Mouse (Mus musculus): ENCODE results near the gene Pheta1. TPM values are rescaled to one million over a fixed set of nuclear protein-coding genes. Genes with fewer than 3 reads are reported as not detected.

Pheta1 gene
- total RNA-seq, 1 experiment from 2014 or later = 1.5 TPM

DNA sequence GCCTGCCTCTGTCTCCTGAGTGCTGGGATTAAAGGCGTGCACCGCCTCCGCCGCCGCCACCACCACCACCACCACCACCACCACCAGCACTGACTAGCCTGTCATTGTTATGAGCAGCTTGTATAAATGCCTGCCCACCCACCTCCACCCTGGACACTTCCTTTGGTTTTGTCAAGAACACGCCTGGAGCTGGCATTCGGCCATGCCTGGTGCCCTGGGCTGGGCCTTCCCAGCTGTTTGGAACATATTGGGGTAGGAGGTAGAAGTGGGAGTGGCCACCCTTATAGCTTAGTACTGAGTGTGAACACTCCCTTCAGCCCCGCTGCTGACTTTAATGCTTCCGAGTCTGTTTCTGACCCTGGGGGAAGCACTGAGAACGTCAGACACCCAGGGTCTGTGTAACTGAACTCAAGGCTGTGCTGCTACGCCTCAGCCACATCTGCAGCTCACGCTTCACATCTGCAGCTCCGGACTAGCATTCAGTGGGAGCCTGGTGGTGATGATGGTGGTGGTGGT is 22.8 kb downstream of the Pheta1 start:
- ATAC-seq (ENCODE audit: extremely low read depth, insufficient number of reproducible peaks, low FRiP score, poor library complexity, severe bottlenecking) = no peak

DNA sequence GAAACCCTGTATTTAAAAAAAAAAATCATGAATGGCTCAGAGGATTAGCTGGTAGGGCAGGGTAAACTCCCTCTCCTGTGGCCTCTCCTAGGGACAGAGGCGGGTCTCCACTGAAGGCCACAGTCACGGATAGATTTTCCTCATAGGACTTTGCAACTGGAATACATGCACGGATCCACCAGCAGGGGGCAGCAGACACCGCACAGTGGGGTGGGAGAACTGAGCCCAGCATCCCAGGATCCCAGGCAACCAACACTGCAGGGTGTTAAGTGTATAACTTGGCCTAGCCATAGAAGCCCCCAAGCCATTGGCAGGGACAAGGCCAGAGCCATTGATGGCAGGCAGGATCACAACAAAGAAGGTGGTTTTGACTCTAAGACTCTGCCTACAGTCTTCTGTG is 23.4 kb downstream of the Pheta1 start:
- no peak for ATAC-seq (ENCODE audit: extremely low read depth, insufficient number of reproducible peaks, low FRiP score, poor library complexity, severe bottlenecking)

DNA sequence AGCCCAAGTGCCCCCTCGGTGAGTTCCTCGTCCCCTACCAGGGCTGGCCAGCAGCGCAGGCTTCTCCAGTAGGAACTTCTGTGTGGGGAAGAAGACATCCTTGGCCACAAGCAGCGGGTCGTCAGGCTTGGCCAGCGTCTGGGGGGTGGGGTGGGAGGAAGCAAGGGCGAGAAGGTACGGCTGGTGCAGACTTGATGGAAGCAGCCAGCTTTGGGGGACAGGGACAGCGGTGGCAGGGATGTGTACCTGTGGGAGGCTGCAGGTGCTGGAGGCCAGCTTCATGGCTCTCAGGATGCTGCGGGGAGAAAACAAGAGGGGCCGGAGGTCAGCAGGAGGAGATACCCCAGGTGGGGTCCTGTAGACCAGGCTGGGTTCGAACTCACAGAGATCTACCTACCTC is 26.3 kb downstream of the Pheta1 start:
- ATAC-seq (ENCODE audit: extremely low read depth, insufficient number of reproducible peaks, low FRiP score, poor library complexity, severe bottlenecking) = no peak

DNA sequence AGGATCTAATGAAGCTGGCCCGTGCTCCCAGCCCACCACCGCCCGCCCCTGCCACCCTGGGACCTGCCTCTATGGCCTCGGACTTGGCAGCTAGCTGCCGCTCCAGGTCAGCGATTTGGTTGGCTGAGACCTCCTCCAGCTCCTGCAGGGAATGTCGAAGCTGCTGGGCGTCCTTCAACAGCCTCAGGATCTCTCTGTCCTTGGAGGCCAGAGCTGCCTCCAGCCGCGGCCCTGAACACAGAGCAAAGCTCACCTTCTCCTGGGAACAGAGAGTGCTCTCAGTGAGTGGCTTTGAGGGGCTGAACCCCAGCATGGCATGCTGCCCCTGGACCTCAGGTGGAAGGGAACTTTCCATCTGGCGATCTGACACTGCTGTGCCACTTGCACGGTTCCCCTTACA is 28.1 kb downstream of the Pheta1 start:
- ATAC-seq (ENCODE audit: extremely low read depth, insufficient number of reproducible peaks, low FRiP score, poor library complexity, severe bottlenecking) = no peak

- no peak for ATAC-seq (ENCODE audit: extremely low read depth, insufficient number of reproducible peaks, low FRiP score, poor library complexity, severe bottlenecking)
These were observed 29.9 kb downstream of the Pheta1 start for GRCm38 (mm10) chr5:121878703-121879102.

DNA sequence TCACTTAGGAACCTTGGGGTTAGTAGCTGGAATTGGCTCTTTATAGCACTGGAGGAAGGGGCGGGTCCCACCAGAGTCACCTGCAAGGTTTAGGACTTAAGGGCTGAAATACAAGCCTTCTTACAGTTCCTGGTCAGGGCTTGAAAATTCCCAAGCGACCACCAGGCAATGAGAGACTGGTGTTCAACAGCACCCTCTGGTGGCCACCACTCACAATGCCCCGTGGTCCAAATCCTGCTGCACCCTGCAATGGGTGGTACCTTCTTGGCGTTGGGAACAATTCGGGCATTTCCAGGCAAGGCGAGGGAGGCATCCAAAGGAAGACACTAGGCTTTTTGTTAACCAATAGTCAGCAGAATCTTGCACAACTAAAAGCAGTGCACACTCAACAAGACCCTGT is 30.4 kb downstream of the Pheta1 start:
- no peak; the same call in 1 of the 2 replicates for ATAC-seq (ENCODE audit: extremely low read depth, insufficient number of reproducible peaks, low FRiP score, poor library complexity, severe bottlenecking)

GRCm38 (mm10) chr5:121883356-121883755 is 34.6 kb downstream of the Pheta1 start:
- ATAC-seq (ENCODE audit: extremely low read depth, insufficient number of reproducible peaks, low FRiP score, poor library complexity, severe bottlenecking) = no peak

- ATAC-seq (ENCODE audit: extremely low read depth, insufficient number of reproducible peaks, low FRiP score, poor library complexity, severe bottlenecking) = no peak
These were observed 40.6 kb downstream of the Pheta1 start for GRCm38 (mm10) chr5:121889375-121889774.

DNA sequence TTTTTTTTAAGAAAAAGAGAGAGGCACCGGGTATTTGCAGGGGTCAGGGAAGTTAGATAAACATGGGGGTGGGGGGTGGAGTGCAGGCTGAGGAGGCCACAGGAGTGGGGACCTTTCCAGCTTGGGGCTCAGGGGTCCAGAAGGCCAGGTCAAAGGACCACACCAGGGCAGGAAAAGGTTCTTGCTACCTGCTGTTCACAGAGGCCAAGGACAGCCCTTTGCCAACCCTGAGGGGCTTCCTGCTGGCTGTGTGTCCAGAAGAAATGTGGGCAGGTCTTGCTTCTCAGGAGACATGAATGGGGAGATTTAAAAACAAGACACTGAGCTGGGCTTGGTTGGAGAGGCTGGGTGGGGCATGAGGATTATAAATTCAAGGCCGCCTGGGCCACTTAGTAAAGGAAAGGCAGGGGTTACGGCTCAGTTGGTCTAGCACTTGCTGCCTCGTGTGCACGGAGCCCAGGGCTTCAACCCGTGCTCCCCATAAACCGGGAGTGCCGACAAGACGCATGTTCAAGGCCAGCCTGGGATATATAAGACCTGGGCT is 41.1 kb downstream of the Pheta1 start:
- ATAC-seq (ENCODE audit: extremely low read depth, insufficient number of reproducible peaks, low FRiP score, poor library complexity, severe bottlenecking) = no peak

DNA sequence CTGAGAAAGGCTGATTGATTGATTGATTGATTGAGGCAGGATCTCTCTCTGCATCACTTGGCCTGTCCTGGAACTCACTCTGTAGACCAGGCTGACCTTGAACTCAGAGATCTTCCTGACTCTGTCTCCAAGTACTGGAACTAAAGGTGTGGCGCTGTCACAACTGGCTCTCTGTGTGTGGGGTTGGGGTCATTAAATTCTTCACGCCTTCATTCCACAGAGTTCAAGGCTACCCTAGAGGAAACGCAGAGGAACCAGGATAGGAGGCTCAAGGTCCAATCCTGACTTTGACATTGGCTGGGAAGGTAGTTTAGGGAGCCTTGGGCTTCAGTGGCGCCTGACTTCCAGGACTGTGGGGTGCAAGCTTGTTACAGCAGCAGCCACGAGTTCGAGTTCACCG is 42.1 kb downstream of the Pheta1 start:
- ATAC-seq (ENCODE audit: extremely low read depth, insufficient number of reproducible peaks, low FRiP score, poor library complexity, severe bottlenecking) = no peak

GRCm38 (mm10) chr5:121892281-121892680 is 43.5 kb downstream of the Pheta1 start:
- ATAC-seq (ENCODE audit: extremely low read depth, insufficient number of reproducible peaks, low FRiP score, poor library complexity, severe bottlenecking) = no peak

DNA sequence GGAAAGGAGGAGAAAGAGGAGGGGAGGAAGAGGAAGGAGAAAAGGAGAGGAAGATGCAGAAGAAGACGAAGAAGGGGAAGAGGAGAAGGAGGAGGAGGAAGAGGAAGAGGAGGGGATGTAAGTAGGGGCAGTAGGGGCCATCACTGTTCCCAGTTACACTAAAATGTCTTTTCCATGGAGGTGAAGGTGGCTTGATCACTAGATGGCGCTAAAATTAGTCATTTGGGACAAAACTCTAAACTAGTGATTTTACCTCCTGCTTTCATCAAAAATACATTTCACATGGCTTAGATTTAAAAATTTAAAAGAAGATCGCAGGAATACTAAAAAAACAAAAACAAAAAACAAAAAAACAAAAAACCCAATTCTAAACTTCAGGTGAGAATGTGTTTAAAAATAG is 44.8 kb downstream of the Pheta1 start:
- no peak for ATAC-seq (ENCODE audit: extremely low read depth, insufficient number of reproducible peaks, low FRiP score, poor library complexity, severe bottlenecking)

DNA sequence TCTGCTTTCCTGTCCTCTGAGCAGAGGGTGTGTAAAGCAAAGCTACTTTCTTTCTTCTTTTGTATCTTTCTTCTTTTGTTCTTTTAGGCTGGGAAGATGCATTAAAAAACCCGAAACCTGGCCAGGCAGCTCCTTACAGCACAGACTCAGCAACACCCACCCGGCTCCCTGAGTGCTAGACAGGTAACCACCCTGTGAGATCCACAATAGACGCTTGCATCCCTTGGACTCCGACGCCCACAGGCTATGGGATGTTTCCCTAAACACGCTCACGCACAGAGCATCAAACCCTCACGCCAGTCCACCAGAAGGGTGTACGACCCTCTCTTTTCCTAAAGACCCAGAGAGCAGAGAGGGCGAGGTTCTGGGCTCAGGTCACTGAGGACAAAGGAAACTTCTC is 45.9 kb downstream of the Pheta1 start:
- no peak for ATAC-seq (ENCODE audit: extremely low read depth, insufficient number of reproducible peaks, low FRiP score, poor library complexity, severe bottlenecking)

DNA sequence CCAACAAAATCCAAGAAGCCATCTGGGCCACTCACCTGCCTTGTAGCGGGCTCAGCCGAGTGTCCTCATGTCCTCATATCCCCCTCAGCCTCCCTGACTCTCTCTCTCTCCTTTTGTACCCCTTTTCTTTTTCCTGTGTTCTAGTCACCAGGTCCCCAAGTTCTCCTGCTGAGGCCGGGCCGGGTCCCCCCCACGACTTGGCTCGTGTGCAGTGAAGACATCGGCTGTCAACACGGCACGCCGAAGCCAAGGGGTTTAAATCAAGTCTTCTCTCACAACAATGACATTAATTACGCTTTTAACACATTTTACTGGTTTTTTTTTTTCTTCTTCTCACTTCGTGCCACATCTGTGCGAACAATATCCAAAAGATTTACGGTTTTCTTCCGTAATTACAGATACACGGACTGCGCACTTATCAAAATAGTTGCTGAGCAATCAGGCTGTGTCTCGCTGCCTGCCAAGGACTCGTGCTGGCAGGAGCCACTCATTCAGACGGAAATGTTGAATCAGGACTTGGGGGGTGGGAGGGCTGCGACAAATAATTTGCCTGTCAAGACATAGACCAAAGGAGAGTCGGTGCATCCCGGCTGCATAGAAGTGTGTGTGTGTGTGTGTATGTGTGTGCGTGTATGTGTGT is 46.5 kb downstream of the Pheta1 start:
- no peak for ATAC-seq (ENCODE audit: extremely low read depth, insufficient number of reproducible peaks, low FRiP score, poor library complexity, severe bottlenecking)

GRCm38 (mm10) chr5:121902809-121903745 is 54.3 kb downstream of the Pheta1 start:
- no peak for ATAC-seq (ENCODE audit: extremely low read depth, insufficient number of reproducible peaks, low FRiP score, poor library complexity, severe bottlenecking)

Other genes with a start within 250 kb of the Pheta1 start
- 7.3 and 8.2 TPM in 2 replicates for gene Acad12, start 230.0 kb upstream of the Pheta1 start, total RNA-seq (2017)
- gene Acad10, start 188.5 kb upstream of the Pheta1 start, total RNA-seq (2017) = 3.1 and 4.1 TPM in 2 replicates
- gene Brap, start 188.4 kb upstream of the Pheta1 start, total RNA-seq (2017) = 90.0 and 97.5 TPM in 2 replicates
- gene Atxn2, start 137.6 kb upstream of the Pheta1 start, total RNA-seq (2017) = 62.5 and 75.6 TPM in 2 replicates
- gene Sh2b3, start 11.3 kb upstream of the Pheta1 start, total RNA-seq (2017) = 77.7 and 81.7 TPM in 2 replicates
- gene Cux2, start 201.1 kb downstream of the Pheta1 start, total RNA-seq (2017) = under 0.01 TPM in 1 of 2 replicates, not detected in the other

Data from neutrophil, adult 5-6 weeks (primary cell).